Mouse (Mus musculus) Patski (cell line): ENCODE measurements at regions not wholly inside any gene's neighbourhood (a gene's known extent, or its start where the extent isn't known, plus 50 kb on each side); places are given as distances from the start of the nearest gene placed in this dataset.

Experiments used
- ATAC-seq: fragments of 100-300 bp; one replicate; pipeline ENCODE4 v1.8.0; 2021
- CTCF ChIA-PET: fragments of 350-600 bp; sonication (Branson Sonifier 250); formaldehyde crosslinking; loops from one replicate; lab custom pipeline; 2022; ENCODE audit warnings: inconsistent platforms; lab: Charles Lee
- POLR2A ChIA-PET: fragments of 350-600 bp; sonication (Branson Sonifier 250); formaldehyde crosslinking; loops from one replicate; lab custom pipeline; 2022; ENCODE audit warnings: antibody characterized with exemption, inconsistent platforms; lab: Charles Lee
- DNase-seq: peaks from one replicate; pipeline ENCODE4 v3.0.0-alpha.2; 2011; ENCODE audit warnings: low read depth, low spot score
- H3K27me3 ChIP-seq: fragments of 371-371 bp; one replicate; pipeline ENCODE4 v1.5.1; 2021
- CTCF ChIP-seq: fragments of 100-300 bp; IDR thresholded peaks from one replicate; pipeline ENCODE4 v1.5.1; 2021
- in situ Hi-C: fragments of 300-500 bp; cut with MboI; formaldehyde crosslinking; loops from 3 replicates; pipeline ENCODE4 v1.11.1; 2018; ENCODE audit warnings: low pct_unique_long_range_greater_than_20kb, mixed read lengths

- no peak for TF ChIP-seq CTCF
- in situ Hi-C loops, result no loop called here
- no peak for ATAC-seq
- H3K27me3 ChIP-seq, result peaks cover 32% of the 10 kb centered on the region
- no peak for DNase-seq
- ChIA-PET CTCF (interaction anchor here (1.2 kb wide), 1 partner anchor 10 kb away, joined by 4 read pairs; no protein-coding TSS in a partner anchor), POLR2A (no interaction called here)
Measured at GRCm38 (mm10) chr11:82542028-82542427, 153.3 kb downstream of the Tmem132e start.

- ChIA-PET POLR2A (no interaction called here), CTCF (no interaction called here)
- TF ChIP-seq CTCF, result no peak
- in situ Hi-C loops, result no loop called here
- ATAC-seq (no peak), DNase-seq (no peak)
- H3K27me3 ChIP-seq, result peaks cover 33% of the 10 kb centered on the region
Measured at GRCm38 (mm10) chr11:82541376-82541775, 152.7 kb downstream of the Tmem132e start.

- POLR2A ChIA-PET, result no interaction called here
- in situ Hi-C loops, result no loop called here
- peaks cover 36% of the 10 kb centered on the region for H3K27me3 ChIP-seq
- DNase-seq (no peak), ATAC-seq (no peak)
- CTCF ChIA-PET, result interaction anchor here (1.5 kb wide), 1 partner anchor 10 kb away, joined by 4 read pairs; no protein-coding TSS in a partner anchor
- no peak for TF ChIP-seq CTCF
Measured at GRCm38 (mm10) chr11:82537931-82538330, 149.2 kb downstream of the Tmem132e start.

GRCm38 (mm10) chr11:82523200-82523802, 134.6 kb downstream of the Tmem132e start:
- no peak for TF ChIP-seq CTCF
- in situ Hi-C loops, result no loop called here
- H3K27me3 ChIP-seq, result peaks cover 7% of the 10 kb centered on the region
- ATAC-seq (no peak), DNase-seq (no peak)
- CTCF ChIA-PET, result no interaction called here
- POLR2A ChIA-PET, result no interaction called here

GRCm38 (mm10) chr11:82521383-82521782, 132.7 kb downstream of the Tmem132e start:
- DNase-seq (no peak), ATAC-seq (no peak)
- in situ Hi-C loops, result no loop called here
- H3K27me3 ChIP-seq, result no peaks in the 10 kb centered on the region
- POLR2A ChIA-PET, result no interaction called here
- CTCF ChIA-PET, result no interaction called here
- TF ChIP-seq CTCF, result no peak

GRCm38 (mm10) chr11:82518691-82519090, 130.0 kb downstream of the Tmem132e start:
- H3K27me3 ChIP-seq, result peaks cover 7% of the 10 kb centered on the region
- DNase-seq (no peak), ATAC-seq (no peak)
- ChIA-PET CTCF (no interaction called here), POLR2A (no interaction called here)
- TF ChIP-seq CTCF, result no peak
- in situ Hi-C loops, result no loop called here

GRCm38 (mm10) chr11:82514526-82515144, 125.9 kb downstream of the Tmem132e start:
- DNase-seq, result no peak
- ChIA-PET CTCF (no interaction called here), POLR2A (no interaction called here)
- in situ Hi-C loops, result no loop called here
- TF ChIP-seq CTCF, result no peak
- H3K27me3 ChIP-seq, result peaks cover 7% of the 10 kb centered on the region
- ATAC-seq, result no peak

- in situ Hi-C loops, result no loop called here
- no peak for DNase-seq
- no peak for ATAC-seq
- H3K27me3 ChIP-seq, result peaks cover 22% of the 10 kb centered on the region
- TF ChIP-seq CTCF, result no peak
- POLR2A ChIA-PET, result no interaction called here
- CTCF ChIA-PET, result no interaction called here
Measured at GRCm38 (mm10) chr11:82508564-82508963, 119.9 kb downstream of the Tmem132e start.
